Mouse (Mus musculus): Measurements from ENCODE around the gene Arpc3. TPM values are rescaled to one million over a fixed set of nuclear protein-coding genes. Genes with fewer than 3 reads are reported as not detected.

The Arpc3 gene
- polyA plus RNA-seq, 1 experiment = 154 TPM

DNA sequence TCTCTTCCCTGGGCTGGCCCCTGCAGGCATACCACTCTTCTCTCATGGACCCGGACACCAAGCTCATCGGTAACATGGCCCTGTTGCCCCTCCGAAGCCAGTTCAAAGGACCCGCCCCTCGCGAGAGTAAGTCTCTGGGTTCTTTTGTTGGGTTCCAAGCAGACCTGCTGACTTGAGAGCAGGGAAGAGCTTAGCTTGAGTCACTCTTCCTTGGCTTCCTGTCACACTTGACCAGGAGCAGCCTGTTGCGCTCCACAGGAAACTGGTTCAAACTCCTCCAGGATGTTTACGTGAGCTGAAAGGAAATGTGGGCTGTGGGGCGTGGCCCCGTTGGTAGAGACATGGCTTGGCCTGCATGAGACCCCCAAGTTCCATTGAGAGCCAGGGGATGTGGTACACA is 5.1 kb downstream of the Arpc3 start:
- H3K27ac ChIP-seq (ENCODE audit: insufficient read depth, low read length) = peak overlapping the region; percentile 50; the same call in 1 of the 2 replicates
- peak in 1 of 2 experiments; percentile 30 for DNase-seq (ENCODE audit: low read depth in 1 of 2, low spot score in 2 of 2)
- H3K4me3 ChIP-seq (ENCODE audit: extremely low read depth, insufficient read depth, insufficient read length) = no peak overlapping the region
- H3K36me3 ChIP-seq (ENCODE audit: control insufficient read depth, insufficient read depth, low read length) = peaks cover 14% of the 10 kb centered on the region
- no peak for TF ChIP-seq POLR2A (IDR thresholded peaks at IDR 0.05; ENCODE audit: low read depth, low read length)
- no peak for TF ChIP-seq CTCF (IDR thresholded peaks at IDR 0.05; ENCODE audit: extremely low read depth, insufficient read depth, insufficient read length, insufficient replicate concordance)
- H3K4me1 ChIP-seq (ENCODE audit: control insufficient read depth, insufficient read depth, insufficient read length) = peaks cover 13% of the 10 kb centered on the region
- WGBS = 19% methylated on average over 10 of the region's 10 CpGs
- H3K27me3 ChIP-seq (ENCODE audit: control insufficient read depth, insufficient read depth, low read length) = no peaks in the 10 kb centered on the region

DNA sequence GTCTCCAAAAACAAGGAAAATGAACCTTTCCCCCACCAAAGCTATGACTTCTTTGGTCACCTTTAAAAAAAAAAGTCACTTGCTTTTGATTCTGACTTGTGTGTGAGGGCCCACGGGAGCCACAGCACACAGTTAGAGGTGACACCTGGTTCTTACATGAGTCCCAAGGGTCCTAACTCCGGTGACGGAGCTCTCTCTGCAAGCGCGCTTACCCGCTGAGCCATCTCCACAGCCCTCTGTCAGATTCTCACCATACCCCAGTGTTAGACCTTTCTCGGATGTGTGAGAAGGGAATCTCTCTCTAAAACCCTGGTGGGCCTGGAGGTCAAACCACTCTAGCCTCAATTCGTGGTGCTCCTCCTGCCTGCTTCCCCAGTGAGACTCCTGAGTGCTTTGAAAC is 5.8 kb downstream of the Arpc3 start:
- peak overlapping the region; percentile 50 for H3K27ac ChIP-seq (ENCODE audit: insufficient read depth, low read length)
- DNase-seq (ENCODE audit: low read depth in 1 of 2, low spot score in 2 of 2) = no peak
- H3K27me3 ChIP-seq (ENCODE audit: control insufficient read depth, insufficient read depth, low read length) = no peaks in the 10 kb centered on the region
- WGBS = 26% methylated on average over 8 of the region's 8 CpGs
- H3K36me3 ChIP-seq (ENCODE audit: control insufficient read depth, insufficient read depth, low read length) = peaks cover 17% of the 10 kb centered on the region
- TF ChIP-seq POLR2A (IDR thresholded peaks at IDR 0.05; ENCODE audit: low read depth, low read length) = no peak
- TF ChIP-seq CTCF (IDR thresholded peaks at IDR 0.05; ENCODE audit: extremely low read depth, insufficient read depth, insufficient read length, insufficient replicate concordance) = no peak
- H3K4me1 ChIP-seq (ENCODE audit: control insufficient read depth, insufficient read depth, insufficient read length) = peaks cover 13% of the 10 kb centered on the region
- no peak overlapping the region for H3K4me3 ChIP-seq (ENCODE audit: extremely low read depth, insufficient read depth, insufficient read length)

DNA sequence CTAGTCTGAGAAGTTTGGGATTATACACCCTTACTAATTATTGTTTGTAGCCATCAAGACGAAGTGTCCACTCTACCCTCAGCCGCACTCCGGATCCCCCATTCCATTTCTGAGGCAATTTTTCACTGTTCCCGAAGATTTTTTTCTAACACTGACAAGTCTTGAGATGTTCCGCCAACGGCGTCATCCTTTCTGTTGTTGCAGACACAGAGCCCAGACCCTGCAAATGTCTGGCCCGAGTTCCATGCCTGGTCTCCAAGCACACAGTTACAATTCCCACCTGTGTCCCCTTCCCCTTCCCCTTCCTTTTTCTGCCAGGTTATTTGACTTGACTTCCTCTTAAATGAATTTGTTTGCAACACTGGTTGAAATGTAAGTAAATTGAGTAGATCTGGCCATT is 8.2 kb downstream of the Arpc3 start:
- H3K4me3 ChIP-seq (ENCODE audit: extremely low read depth, insufficient read depth, insufficient read length) = no peak overlapping the region
- no peak overlapping the region for H3K27ac ChIP-seq (ENCODE audit: insufficient read depth, low read length)
- peaks cover 41% of the 10 kb centered on the region for H3K36me3 ChIP-seq (ENCODE audit: control insufficient read depth, insufficient read depth, low read length)
- DNase-seq (ENCODE audit: low read depth in 1 of 2, low spot score in 2 of 2) = no peak
- WGBS = 83% methylated on average over 8 of the region's 8 CpGs
- peaks cover 13% of the 10 kb centered on the region for H3K4me1 ChIP-seq (ENCODE audit: control insufficient read depth, insufficient read depth, insufficient read length)
- TF ChIP-seq CTCF (IDR thresholded peaks at IDR 0.05; ENCODE audit: extremely low read depth, insufficient read depth, insufficient read length, insufficient replicate concordance) (no peak), POLR2A (IDR thresholded peaks at IDR 0.05; ENCODE audit: low read depth, low read length) (no peak)
- no peaks in the 10 kb centered on the region for H3K27me3 ChIP-seq (ENCODE audit: control insufficient read depth, insufficient read depth, low read length)

DNA sequence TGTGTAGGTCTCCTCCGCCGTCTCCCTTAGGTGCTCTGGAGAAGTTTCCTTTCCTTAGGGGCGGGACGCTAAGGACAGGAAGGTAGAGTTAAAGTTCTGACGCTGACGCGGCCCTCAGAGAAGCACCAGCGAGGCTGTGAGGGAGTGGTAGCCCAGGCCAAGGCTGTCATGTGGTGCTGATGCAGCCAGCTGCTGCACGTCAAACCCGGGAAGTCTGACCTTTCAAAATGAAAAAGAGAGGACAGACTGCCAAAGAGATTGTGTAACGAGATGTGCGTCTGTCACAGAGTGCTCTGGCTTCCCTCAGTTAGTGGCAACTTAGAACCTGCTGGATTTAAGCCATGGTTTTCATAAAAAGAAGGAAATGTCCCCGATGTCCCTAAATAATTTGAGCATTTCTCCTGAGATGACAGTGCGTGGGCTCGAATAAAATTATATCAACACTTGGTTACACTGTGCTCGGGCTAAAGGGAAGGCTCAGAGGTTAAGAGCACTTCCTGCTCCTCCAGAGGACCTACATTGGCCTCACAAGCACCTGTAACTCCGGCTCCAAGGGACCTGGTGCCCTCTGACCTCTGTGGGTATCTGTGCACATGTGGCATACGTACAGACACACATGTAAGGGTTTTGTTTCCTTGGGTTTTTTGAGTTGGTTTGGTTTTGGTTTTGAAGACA is 9.1 kb downstream of the Arpc3 start:
- no peak overlapping the region for H3K27ac ChIP-seq (ENCODE audit: insufficient read depth, low read length)
- H3K4me1 ChIP-seq (ENCODE audit: control insufficient read depth, insufficient read depth, insufficient read length) = peaks cover 13% of the 10 kb centered on the region
- no peaks in the 10 kb centered on the region for H3K27me3 ChIP-seq (ENCODE audit: control insufficient read depth, insufficient read depth, low read length)
- H3K4me3 ChIP-seq (ENCODE audit: extremely low read depth, insufficient read depth, insufficient read length) = no peak overlapping the region
- peaks cover 50% of the 10 kb centered on the region for H3K36me3 ChIP-seq (ENCODE audit: control insufficient read depth, insufficient read depth, low read length)
- 61% methylated on average over 18 of the region's 18 CpGs for WGBS
- TF ChIP-seq POLR2A (IDR thresholded peaks at IDR 0.05; ENCODE audit: low read depth, low read length) (no peak), CTCF (IDR thresholded peaks at IDR 0.05; ENCODE audit: extremely low read depth, insufficient read depth, insufficient read length, insufficient replicate concordance) (no peak)
- DNase-seq (ENCODE audit: low read depth in 1 of 2, low spot score in 2 of 2) = no peak

DNA sequence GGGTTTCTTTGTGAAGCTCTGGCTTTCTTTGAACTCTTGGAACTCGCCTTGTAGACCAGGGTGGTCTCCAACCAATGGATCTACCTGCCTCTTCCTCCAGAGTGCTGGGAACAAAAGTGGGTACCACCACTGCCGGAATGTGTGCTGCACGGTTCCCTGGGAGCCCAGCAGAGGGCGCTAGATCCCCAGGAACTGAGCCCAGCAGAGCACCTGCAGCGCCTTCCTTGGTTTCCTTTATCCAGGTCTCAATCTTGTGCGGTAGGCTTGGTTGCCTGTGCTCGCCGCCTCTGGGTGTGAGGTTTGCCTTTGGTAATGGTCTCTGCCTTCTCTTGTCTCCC is 9.6 kb downstream of the Arpc3 start:
- DNase-seq (ENCODE audit: low read depth in 1 of 2, low spot score in 2 of 2) = peak in 1 of 2 experiments; percentile 54
- Histone ChIP-seq H3K27me3 (ENCODE audit: control insufficient read depth, insufficient read depth, low read length) (no peaks in the 10 kb centered on the region), H3K36me3 (ENCODE audit: control insufficient read depth, insufficient read depth, low read length) (peaks cover 52% of the 10 kb centered on the region), H3K27ac (ENCODE audit: insufficient read depth, low read length) (no peak overlapping the region), H3K4me1 (ENCODE audit: control insufficient read depth, insufficient read depth, insufficient read length) (peaks cover 13% of the 10 kb centered on the region), H3K4me3 (ENCODE audit: extremely low read depth, insufficient read depth, insufficient read length) (no peak overlapping the region)
- 40% methylated on average over 8 of the region's 8 CpGs for WGBS
- TF ChIP-seq POLR2A (IDR thresholded peaks at IDR 0.05; ENCODE audit: low read depth, low read length) = no peak
- TF ChIP-seq CTCF (IDR thresholded peaks at IDR 0.05; ENCODE audit: extremely low read depth, insufficient read depth, insufficient read length, insufficient replicate concordance) = peak; percentile 87

DNA sequence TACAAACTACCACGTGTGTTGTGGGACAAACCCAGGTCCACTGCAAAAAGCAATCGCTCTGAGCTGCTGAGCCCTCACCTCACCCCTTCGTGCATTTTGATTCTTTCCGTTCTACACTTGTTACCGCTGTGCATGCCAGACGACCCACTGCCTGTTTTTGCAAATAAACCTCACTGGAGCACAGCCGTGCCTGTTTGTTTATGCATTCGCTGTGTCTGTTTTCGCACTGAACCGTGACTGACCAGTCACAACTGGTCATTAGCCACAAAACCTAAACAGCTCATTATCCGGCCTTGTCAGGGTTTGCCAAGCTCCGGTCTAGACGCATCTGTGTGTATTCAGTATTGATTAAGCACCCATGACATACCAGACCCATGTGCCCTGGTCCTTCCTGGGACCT is 10.5 kb downstream of the Arpc3 start:
- peaks cover 6% of the 10 kb centered on the region; the same call in 1 of the 2 replicates for H3K4me1 ChIP-seq (ENCODE audit: control insufficient read depth, insufficient read depth, insufficient read length)
- H3K36me3 ChIP-seq (ENCODE audit: control insufficient read depth, insufficient read depth, low read length) = peaks cover 53% of the 10 kb centered on the region
- H3K27me3 ChIP-seq (ENCODE audit: control insufficient read depth, insufficient read depth, low read length) = no peaks in the 10 kb centered on the region
- DNase-seq (ENCODE audit: low read depth in 1 of 2, low spot score in 2 of 2) = no peak
- TF ChIP-seq POLR2A (IDR thresholded peaks at IDR 0.05; ENCODE audit: low read depth, low read length) (no peak), CTCF (IDR thresholded peaks at IDR 0.05; ENCODE audit: extremely low read depth, insufficient read depth, insufficient read length, insufficient replicate concordance) (no peak)
- H3K27ac ChIP-seq (ENCODE audit: insufficient read depth, low read length) = no peak overlapping the region
- WGBS = 96% methylated on average over 13 of the region's 13 CpGs
- no peak overlapping the region for H3K4me3 ChIP-seq (ENCODE audit: extremely low read depth, insufficient read depth, insufficient read length)

DNA sequence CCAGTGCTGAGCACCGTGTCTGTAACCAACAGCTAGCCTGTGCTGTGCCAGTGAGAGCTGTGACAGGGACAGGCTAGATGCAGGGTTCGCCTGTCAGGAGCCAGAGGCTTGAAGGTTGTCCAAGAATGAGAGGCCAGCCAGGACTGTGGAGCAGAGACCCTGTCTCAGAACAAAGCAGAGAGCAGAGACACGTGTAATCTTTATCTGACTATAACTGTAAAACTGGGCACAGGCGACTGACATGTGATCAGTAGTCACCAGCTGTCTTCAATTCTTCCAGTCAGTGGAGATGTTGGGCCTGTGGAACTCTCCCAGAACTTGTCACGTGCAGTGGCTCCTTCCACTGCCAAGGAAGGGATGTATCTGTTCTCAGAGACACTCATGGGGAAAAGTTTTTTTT is 11.1 kb downstream of the Arpc3 start:
- Histone ChIP-seq H3K36me3 (ENCODE audit: control insufficient read depth, insufficient read depth, low read length) (peaks cover 52% of the 10 kb centered on the region), H3K4me3 (ENCODE audit: extremely low read depth, insufficient read depth, insufficient read length) (no peak overlapping the region), H3K4me1 (ENCODE audit: control insufficient read depth, insufficient read depth, insufficient read length) (no peaks in the 10 kb centered on the region; the same call in 1 of the 2 replicates), H3K27me3 (ENCODE audit: control insufficient read depth, insufficient read depth, low read length) (no peaks in the 10 kb centered on the region), H3K27ac (ENCODE audit: insufficient read depth, low read length) (no peak overlapping the region)
- no peak for DNase-seq (ENCODE audit: low read depth in 1 of 2, low spot score in 2 of 2)
- WGBS = 90% methylated on average over 5 of the region's 5 CpGs
- TF ChIP-seq POLR2A (IDR thresholded peaks at IDR 0.05; ENCODE audit: low read depth, low read length) (no peak), CTCF (IDR thresholded peaks at IDR 0.05; ENCODE audit: extremely low read depth, insufficient read depth, insufficient read length, insufficient replicate concordance) (no peak)
